Mouse (Mus musculus): ENCODE data around the gene Hoxb7. TPM values are rescaled to one million over a fixed set of nuclear protein-coding genes. Genes with fewer than 3 reads are reported as not detected.

Gene Hoxb7
- polyA plus RNA-seq, 1 experiment = not detected

DNA sequence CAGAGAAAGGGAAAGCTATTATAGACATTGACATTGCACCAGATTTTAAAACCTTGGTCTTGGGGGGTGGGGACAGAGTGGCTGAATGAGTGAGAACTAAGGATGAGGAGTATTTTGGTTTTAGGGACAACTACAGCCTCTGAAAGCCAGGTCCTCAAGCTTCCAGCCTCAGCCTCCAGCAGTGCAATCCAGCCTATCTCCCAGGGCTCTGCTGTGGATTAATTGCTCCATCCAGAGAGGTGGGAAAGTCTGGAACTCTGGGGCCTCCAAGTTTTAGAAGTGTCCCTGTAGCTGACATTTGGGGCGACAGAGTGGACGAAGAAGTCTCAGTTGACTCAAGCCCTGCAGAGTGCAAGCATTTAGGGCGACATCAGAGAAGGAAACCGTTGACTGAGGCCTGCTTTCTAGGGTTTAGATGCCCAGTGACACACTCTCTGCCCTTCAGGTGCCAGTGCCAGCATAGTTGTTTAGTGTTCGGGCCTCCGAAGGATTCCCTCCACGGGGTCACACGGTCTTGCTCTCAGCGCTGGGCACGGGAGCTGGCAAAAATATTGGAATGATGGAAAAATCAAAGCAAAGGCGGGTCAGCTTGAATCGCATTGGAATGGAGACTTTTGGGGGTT lies 27.5 kb downstream of the Hoxb7 start:
- WGBS = 6% methylated on average over 12 of the region's 12 CpGs
- Histone ChIP-seq H3K27ac (ENCODE audit: insufficient read depth, low read length) (no peak overlapping the region), H3K4me1 (ENCODE audit: control insufficient read depth, insufficient read depth, low read length) (no peaks in the 10 kb centered on the region), H3K4me3 (replicated peaks; ENCODE audit: insufficient read depth, low read depth, low read length) (no peak overlapping the region), H3K27me3 (ENCODE audit: control insufficient read depth, insufficient read depth, low read length) (peaks cover 9% of the 10 kb centered on the region; the same call in 1 of the 2 replicates)
- DNase-seq = no peak
- TF ChIP-seq CTCF (IDR thresholded peaks at IDR 0.05; ENCODE audit: borderline replicate concordance, insufficient read depth, low read depth, low read length) (no peak), POLR2A (IDR thresholded peaks at IDR 0.05; ENCODE audit: borderline replicate concordance, insufficient read depth, low read length) (no peak)

DNA sequence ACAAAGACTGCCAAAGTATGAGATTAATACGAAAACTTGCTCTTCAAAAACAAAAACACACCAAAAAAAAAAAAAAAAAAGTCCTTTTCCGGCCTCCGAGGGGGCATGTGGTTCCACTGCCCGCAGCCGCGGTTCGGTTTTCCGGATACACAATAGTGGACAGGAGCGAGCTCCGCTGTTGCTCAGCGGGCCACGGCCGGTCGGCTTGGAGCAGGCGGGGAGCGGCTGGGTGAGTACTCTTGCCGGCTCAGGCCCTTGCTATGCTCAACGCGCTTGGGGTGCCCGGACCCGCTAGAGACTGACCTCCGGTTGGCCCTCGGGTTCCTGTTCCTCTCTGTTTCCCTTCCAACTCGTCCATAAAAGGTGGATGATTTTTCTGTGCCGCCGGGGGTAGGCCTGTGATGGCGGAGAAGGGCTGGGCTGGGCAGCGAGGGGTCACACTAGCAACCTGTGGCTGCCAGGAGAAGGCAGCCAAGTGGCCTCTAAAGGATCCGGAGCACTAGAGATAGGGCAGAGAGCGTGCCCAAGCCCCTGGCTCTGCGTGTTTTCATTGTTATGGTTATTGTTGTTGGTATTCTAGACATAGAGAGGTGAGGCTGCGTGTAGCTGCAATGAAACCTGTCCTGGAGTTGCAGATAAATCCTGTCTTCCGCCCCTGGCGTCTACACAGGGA lies 28.4 kb downstream of the Hoxb7 start:
- no peaks in the 10 kb centered on the region for H3K4me1 ChIP-seq (ENCODE audit: control insufficient read depth, insufficient read depth, low read length)

DNA sequence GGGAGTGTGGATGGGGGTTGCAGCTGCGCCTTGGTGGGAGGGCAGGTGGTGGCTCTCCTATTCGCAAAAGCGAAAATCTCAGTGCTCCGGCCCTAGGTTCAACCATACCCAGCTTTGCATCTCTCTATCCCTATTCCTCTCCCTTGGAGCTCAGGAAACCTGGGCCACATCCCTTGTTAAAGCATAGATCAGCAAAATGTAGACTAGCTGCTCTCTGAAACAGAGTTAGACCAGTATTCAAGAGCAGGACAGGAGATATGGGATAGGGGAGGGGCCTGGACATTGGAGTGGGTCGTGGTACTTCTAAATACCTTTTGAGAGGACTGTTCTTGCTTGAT lies 28.9 kb downstream of the Hoxb7 start:
- 4% methylated on average over 5 of the region's 5 CpGs for WGBS
- Histone ChIP-seq H3K4me3 (replicated peaks; ENCODE audit: insufficient read depth, low read depth, low read length) (no peak overlapping the region), H3K27ac (ENCODE audit: insufficient read depth, low read length) (no peak overlapping the region), H3K4me1 (ENCODE audit: control insufficient read depth, insufficient read depth, low read length) (no peaks in the 10 kb centered on the region), H3K27me3 (ENCODE audit: control insufficient read depth, insufficient read depth, low read length) (peaks cover 13% of the 10 kb centered on the region; the same call in 1 of the 2 replicates)
- DNase-seq = no peak
- TF ChIP-seq CTCF (IDR thresholded peaks at IDR 0.05; ENCODE audit: borderline replicate concordance, insufficient read depth, low read depth, low read length) = no peak
- TF ChIP-seq POLR2A (IDR thresholded peaks at IDR 0.05; ENCODE audit: borderline replicate concordance, insufficient read depth, low read length) = no peak

More for the DNA sequence above, 28.4 kb downstream of the Hoxb7 start:
- DNase-seq = no peak
- no peak overlapping the region for H3K27ac ChIP-seq (ENCODE audit: insufficient read depth, low read length)
- peaks cover 11% of the 10 kb centered on the region; the same call in 1 of the 2 replicates for H3K27me3 ChIP-seq (ENCODE audit: control insufficient read depth, insufficient read depth, low read length)
- TF ChIP-seq CTCF (IDR thresholded peaks at IDR 0.05; ENCODE audit: borderline replicate concordance, insufficient read depth, low read depth, low read length) (no peak), POLR2A (IDR thresholded peaks at IDR 0.05; ENCODE audit: borderline replicate concordance, insufficient read depth, low read length) (no peak)
- no peak overlapping the region for H3K4me3 ChIP-seq (replicated peaks; ENCODE audit: insufficient read depth, low read depth, low read length)
- 2% methylated on average over 34 of the region's 34 CpGs for WGBS

DNA sequence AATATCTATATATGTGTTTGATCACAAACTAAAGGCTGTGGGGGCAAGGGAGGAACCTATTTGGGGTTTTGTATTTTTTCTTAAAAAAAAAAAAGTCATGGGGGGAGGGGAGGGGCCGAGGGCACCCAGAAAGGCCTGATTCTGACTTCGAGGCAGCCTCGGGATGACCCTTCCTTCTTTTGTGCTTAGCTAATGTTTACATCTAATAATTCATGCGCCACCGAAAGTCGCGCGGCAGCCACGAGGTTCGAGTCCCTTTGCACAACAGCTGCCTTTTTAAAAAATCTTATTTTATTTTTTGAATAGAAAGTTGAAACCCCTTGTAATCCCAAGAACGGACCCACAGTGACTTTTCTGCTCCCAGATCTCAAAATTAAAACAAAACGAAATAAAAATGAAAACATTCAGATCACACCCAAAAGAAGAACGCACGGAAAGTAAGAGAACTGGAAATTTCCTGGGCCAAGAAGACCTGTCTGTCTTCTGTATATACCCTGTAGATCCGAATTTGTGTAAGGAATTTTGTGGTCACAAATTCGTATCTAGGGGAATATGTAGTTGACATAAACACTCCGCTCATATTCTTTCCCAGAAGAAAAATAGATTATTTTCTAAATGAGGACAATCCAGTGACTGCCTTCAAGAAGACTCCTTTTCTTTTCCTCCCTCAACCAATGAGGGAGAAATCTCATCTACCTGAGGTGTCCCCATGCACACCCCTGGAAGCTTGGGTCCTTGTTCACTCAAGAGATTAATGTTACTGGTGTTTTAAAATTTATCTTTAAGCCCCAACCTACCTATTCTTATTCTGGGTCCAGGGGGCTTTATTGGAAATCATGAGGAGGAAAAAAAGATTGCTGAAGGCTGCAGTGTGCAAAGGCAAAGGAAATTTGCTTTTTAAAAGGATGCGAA lies 30.5 kb downstream of the Hoxb7 start:
- Histone ChIP-seq H3K27me3 (ENCODE audit: control insufficient read depth, insufficient read depth, low read length) (peaks cover 15% of the 10 kb centered on the region; the same call in 1 of the 2 replicates), H3K4me3 (replicated peaks; ENCODE audit: insufficient read depth, low read depth, low read length) (no peak overlapping the region), H3K27ac (ENCODE audit: insufficient read depth, low read length) (no peak overlapping the region), H3K4me1 (ENCODE audit: control insufficient read depth, insufficient read depth, low read length) (no peaks in the 10 kb centered on the region)
- no peak for DNase-seq
- TF ChIP-seq CTCF (IDR thresholded peaks at IDR 0.05; ENCODE audit: borderline replicate concordance, insufficient read depth, low read depth, low read length) = no peak
- TF ChIP-seq POLR2A (IDR thresholded peaks at IDR 0.05; ENCODE audit: borderline replicate concordance, insufficient read depth, low read length) = no peak
- 6% methylated on average over 18 of the region's 18 CpGs for WGBS

DNA sequence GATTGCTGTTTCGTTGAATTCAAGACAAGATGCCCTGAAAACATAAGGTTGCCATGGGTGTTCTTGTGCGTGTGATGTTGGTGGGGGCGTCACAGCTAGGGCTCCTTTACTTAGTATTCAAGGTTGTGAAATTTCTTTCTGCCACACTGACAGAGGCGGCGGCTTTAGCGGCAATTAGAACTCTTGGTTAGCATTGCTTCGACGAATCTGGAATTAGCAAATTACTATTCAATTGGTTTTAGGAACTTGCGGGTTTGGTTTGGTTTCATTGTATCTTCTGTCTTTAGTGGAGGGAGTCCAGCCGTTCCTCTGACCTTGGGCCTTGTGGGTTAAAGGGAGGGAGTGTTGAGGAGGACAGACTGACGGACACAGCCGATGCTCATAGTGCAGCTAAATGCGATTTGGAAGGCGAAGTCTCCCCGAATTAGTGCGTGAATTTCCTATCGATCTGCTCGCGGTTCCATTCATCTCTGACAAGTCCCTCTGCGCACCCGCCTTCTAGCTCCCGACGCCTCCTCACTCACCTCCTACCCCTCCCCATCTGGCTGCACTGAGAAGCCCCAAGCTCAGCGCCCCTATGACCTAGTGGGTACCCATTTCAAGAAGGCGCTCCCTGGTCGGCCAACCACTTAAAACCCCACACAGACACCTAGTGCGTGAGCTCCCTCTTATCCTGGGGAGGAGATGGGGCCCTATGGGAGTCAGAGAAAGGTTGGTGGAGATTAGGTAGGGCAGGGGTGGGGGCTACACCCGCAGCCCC lies 31.4 kb downstream of the Hoxb7 start, which contains the start of gene Hoxb4:
Gene Hoxb4 (plus strand): TSS at position 660 of the 760 bp plus-strand sequence.
- 3% methylated on average over 28 of the region's 28 CpGs for WGBS
- no peak within 1 kb of the TSS for H3K27ac ChIP-seq (ENCODE audit: insufficient read depth, low read length)
- no peaks in the 10 kb centered on the region for H3K4me1 ChIP-seq (ENCODE audit: control insufficient read depth, insufficient read depth, low read length)
- DNase-seq = no peak
- H3K4me3 ChIP-seq (replicated peaks; ENCODE audit: insufficient read depth, low read depth, low read length) = no peak within 1 kb of the TSS
- TF ChIP-seq POLR2A (IDR thresholded peaks at IDR 0.05; ENCODE audit: borderline replicate concordance, insufficient read depth, low read length) (no peak), CTCF (IDR thresholded peaks at IDR 0.05; ENCODE audit: borderline replicate concordance, insufficient read depth, low read depth, low read length) (no peak)
- H3K27me3 ChIP-seq (ENCODE audit: control insufficient read depth, insufficient read depth, low read length) = peaks cover 13% of the 10 kb centered on the region; the same call in 1 of the 2 replicates

DNA sequence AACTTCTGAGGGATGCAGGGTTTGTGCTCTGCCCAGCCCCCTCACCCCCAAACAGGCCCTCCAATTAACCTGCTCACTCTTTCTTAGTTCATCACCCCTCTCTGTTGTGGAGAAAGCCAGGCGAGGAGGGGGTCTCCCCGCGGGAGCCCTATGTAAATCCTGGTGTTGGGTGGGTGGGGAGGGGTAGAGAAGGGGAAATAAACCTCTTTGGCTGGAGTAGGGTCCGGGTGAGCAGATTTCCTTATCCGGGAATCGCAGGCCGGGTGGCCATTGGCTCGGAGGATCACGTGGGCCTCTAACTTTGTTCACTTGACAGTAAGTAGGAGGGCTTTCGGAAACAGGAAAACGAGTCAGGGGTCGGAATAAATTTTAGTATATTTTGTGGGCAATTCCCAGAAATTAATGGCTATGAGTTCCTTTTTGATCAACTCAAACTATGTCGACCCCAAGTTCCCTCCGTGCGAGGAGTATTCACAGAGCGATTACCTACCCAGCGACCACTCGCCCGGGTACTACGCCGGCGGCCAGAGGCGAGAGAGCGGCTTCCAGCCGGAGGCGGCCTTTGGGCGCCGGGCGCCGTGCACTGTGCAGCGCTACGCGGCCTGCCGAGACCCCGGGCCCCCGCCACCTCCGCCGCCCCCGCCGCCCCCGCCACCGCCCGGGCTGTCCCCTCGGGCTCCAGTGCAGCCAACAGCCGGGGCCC lies 32.1 kb downstream of the Hoxb7 start:
- Histone ChIP-seq H3K27me3 (ENCODE audit: control insufficient read depth, insufficient read depth, low read length) (peaks cover 14% of the 10 kb centered on the region; the same call in 1 of the 2 replicates), H3K4me3 (replicated peaks; ENCODE audit: insufficient read depth, low read depth, low read length) (no peak overlapping the region), H3K27ac (ENCODE audit: insufficient read depth, low read length) (no peak overlapping the region), H3K4me1 (ENCODE audit: control insufficient read depth, insufficient read depth, low read length) (no peaks in the 10 kb centered on the region)
- under 1% methylated on average over 45 of the region's 45 CpGs for WGBS
- DNase-seq = no peak
- TF ChIP-seq CTCF (IDR thresholded peaks at IDR 0.05; ENCODE audit: borderline replicate concordance, insufficient read depth, low read depth, low read length) (no peak), POLR2A (IDR thresholded peaks at IDR 0.05; ENCODE audit: borderline replicate concordance, insufficient read depth, low read length) (no peak)
